Mouse (Mus musculus): ENCODE data around the gene Agbl4. TPM values are rescaled to one million over a fixed set of nuclear protein-coding genes. Genes with fewer than 3 reads are reported as not detected.

Gene Agbl4
- total and polyA plus RNA-seq, 3 experiments: not detected

- Histone ChIP-seq H3K27me3 (ENCODE audit: control insufficient read depth in 1 of 2, insufficient read depth in 2 of 2, low read length in 2 of 2) (no peaks in the 10 kb centered on the region), H3K27ac (ENCODE audit: control insufficient read depth, low read depth, low read length) (no peak overlapping the region), H3K4me1 (ENCODE audit: control insufficient read depth in 1 of 2, insufficient read depth in 2 of 2, low read length in 2 of 2) (no peaks in the 10 kb centered on the region), H3K4me3 (ENCODE audit: control insufficient read depth in 1 of 2, insufficient read depth in 1 of 2, low read depth in 2 of 2, low read length in 2 of 2) (no peak overlapping the region), H3K9me3 (replicated peaks; ENCODE audit: insufficient read depth, low read length) (no peaks in the 10 kb centered on the region), H3K9ac (ENCODE audit: control insufficient read depth, low read depth, low read length, poor library complexity, severe bottlenecking) (no peak overlapping the region), H3K79me2 (ENCODE audit: control insufficient read depth, insufficient read depth, low read length, poor library complexity) (no peaks in the 10 kb centered on the region), H3K36me3 (ENCODE audit: control insufficient read depth in 1 of 2, insufficient read depth in 2 of 2, low read length in 2 of 2) (no peaks in the 10 kb centered on the region)
- DNase-seq (ENCODE audit: low read depth, low spot score): no peak
- TF ChIP-seq TAL1 (IDR thresholded peaks at IDR 0.05; ENCODE audit: low read length) (no peak), JUND (IDR thresholded peaks at IDR 0.05; ENCODE audit: low read depth, low read length) (no peak)
Measured at GRCm38 (mm10) chr4:111233849-111234248, 836.4 kb downstream of the Agbl4 start.

- H3K4me1 ChIP-seq (ENCODE audit: control insufficient read depth in 1 of 2, insufficient read depth in 2 of 2, low read length in 2 of 2): no peaks in the 10 kb centered on the region
- TF ChIP-seq SIN3A (IDR thresholded peaks at IDR 0.05; ENCODE audit: low read length): no peak
- H3K9ac ChIP-seq (ENCODE audit: control insufficient read depth, low read depth, low read length, poor library complexity, severe bottlenecking): no peak overlapping the region
- no peak for DNase-seq (ENCODE audit: low read depth, low spot score)
- no peaks in the 10 kb centered on the region for H3K36me3 ChIP-seq (ENCODE audit: control insufficient read depth in 1 of 2, insufficient read depth in 2 of 2, low read length in 2 of 2)
- H3K27ac ChIP-seq (ENCODE audit: control insufficient read depth, low read depth, low read length): no peak overlapping the region
- no peaks in the 10 kb centered on the region for H3K79me2 ChIP-seq (ENCODE audit: control insufficient read depth, insufficient read depth, low read length, poor library complexity)
- H3K4me3 ChIP-seq (ENCODE audit: control insufficient read depth in 1 of 2, insufficient read depth in 1 of 2, low read depth in 2 of 2, low read length in 2 of 2): no peak overlapping the region
- H3K9me3 ChIP-seq (replicated peaks; ENCODE audit: insufficient read depth, low read length): no peaks in the 10 kb centered on the region
- H3K27me3 ChIP-seq (ENCODE audit: control insufficient read depth in 1 of 2, insufficient read depth in 2 of 2, low read length in 2 of 2): no peaks in the 10 kb centered on the region
Measured at GRCm38 (mm10) chr4:111251917-111252316, 854.5 kb downstream of the Agbl4 start.

- no peaks in the 10 kb centered on the region for H3K9me3 ChIP-seq (replicated peaks; ENCODE audit: insufficient read depth, low read length)
- H3K27ac ChIP-seq (ENCODE audit: control insufficient read depth, low read depth, low read length): no peak overlapping the region
- H3K9ac ChIP-seq (ENCODE audit: control insufficient read depth, low read depth, low read length, poor library complexity, severe bottlenecking): no peak overlapping the region
- no peak overlapping the region for H3K4me3 ChIP-seq (ENCODE audit: control insufficient read depth in 1 of 2, insufficient read depth in 1 of 2, low read depth in 2 of 2, low read length in 2 of 2)
- TF ChIP-seq ELF1 (IDR thresholded peaks at IDR 0.05; ENCODE audit: low read depth, low read length) (no peak), TBP (IDR thresholded peaks at IDR 0.05; ENCODE audit: low read depth, low read length) (no peak), ZKSCAN1 (IDR thresholded peaks at IDR 0.05; ENCODE audit: low read depth, low read length) (no peak), TAL1 (IDR thresholded peaks at IDR 0.05; ENCODE audit: low read length) (no peak), CTCF (IDR thresholded peaks at IDR 0.05 in 2 of 3, conservative IDR thresholded peaks at IDR 0.05 in 1 of 3; ENCODE audit: control insufficient read depth in 1 of 3, insufficient read depth in 1 of 3, low read depth in 2 of 3, low read length in 3 of 3, poor library complexity in 1 of 3, severe bottlenecking in 1 of 3) (no peak), ZNF384 (IDR thresholded peaks at IDR 0.05; ENCODE audit: low read depth, low read length) (no peak), RAD21 (IDR thresholded peaks at IDR 0.05; ENCODE audit: low read depth, low read length) (no peak), CHD1 (IDR thresholded peaks at IDR 0.05; ENCODE audit: low read depth, low read length) (no peak), MXI1 (IDR thresholded peaks at IDR 0.05; ENCODE audit: low read depth, low read length) (no peak), HCFC1 (IDR thresholded peaks at IDR 0.05; ENCODE audit: low read depth, low read length) (no peak), NELFE (IDR thresholded peaks at IDR 0.05; ENCODE audit: low read depth, low read length) (no peak), E2F4 (IDR thresholded peaks at IDR 0.05; ENCODE audit: borderline replicate concordance, low read depth, low read length) (no peak), POLR2AphosphoS2 (IDR thresholded peaks at IDR 0.05; ENCODE audit: low read length) (no peak), MYC (IDR thresholded peaks at IDR 0.05; ENCODE audit: low read depth, low read length) (no peak)
- no peaks in the 10 kb centered on the region for H3K4me1 ChIP-seq (ENCODE audit: control insufficient read depth in 1 of 2, insufficient read depth in 2 of 2, low read length in 2 of 2)
- DNase-seq (ENCODE audit: low read depth, low spot score): no peak
- H3K27me3 ChIP-seq (ENCODE audit: control insufficient read depth in 1 of 2, insufficient read depth in 2 of 2, low read length in 2 of 2): no peaks in the 10 kb centered on the region
- no peaks in the 10 kb centered on the region for H3K36me3 ChIP-seq (ENCODE audit: control insufficient read depth in 1 of 2, insufficient read depth in 2 of 2, low read length in 2 of 2)
- H3K79me2 ChIP-seq (ENCODE audit: control insufficient read depth, insufficient read depth, low read length, poor library complexity): no peaks in the 10 kb centered on the region
Measured at GRCm38 (mm10) chr4:111255499-111255898, 858.0 kb downstream of the Agbl4 start.
